Mouse (Mus musculus) hematopoietic stem cell, adult 5-6 weeks (primary cell): ENCODE results near the gene Cdh5. TPM values are rescaled to one million over a fixed set of nuclear protein-coding genes. Genes with fewer than 3 reads are reported as not detected.
"Not testable (repeated sequence)": the region's sequence is repeated elsewhere in the genome, so short reads cannot be mapped to it uniquely, and the experiment has no call there.

Source experiments
- ATAC-seq, 2 experiments: fragments of 125-278 bp in 1 of 2; replicated peaks in 1 of 2; 2 replicates each; pipeline ENCODE4 v1.8.0; 2016 to 2017; ENCODE audit warnings: inconsistent platforms in 2 of 2, mild to moderate bottlenecking in 2 of 2, moderate number of reproducible peaks in 2 of 2, low read depth in 1 of 2, moderate TSS enrichment in 1 of 2; ENCODE audit not compliant: low FRiP score in 2 of 2, poor library complexity in 2 of 2, severe bottlenecking in 2 of 2, insufficient read depth in 1 of 2, low TSS enrichment in 1 of 2
- total RNA-seq: library from RNA; stranded (forward); fragments of 172-1452, 232-1000 nt; gene quantifications from 2 replicates; pipeline ENCODE4 v1.2.3, GENCODE M21; 2017

Cdh5 gene
- total RNA-seq: not detected in 2 replicates

GRCm38 (mm10) chr8:104101415-104101814 lies at the start of gene Cdh5:
Cdh5 (plus strand) TSS chr8:104101625.
- no peak for ATAC-seq

DNA sequence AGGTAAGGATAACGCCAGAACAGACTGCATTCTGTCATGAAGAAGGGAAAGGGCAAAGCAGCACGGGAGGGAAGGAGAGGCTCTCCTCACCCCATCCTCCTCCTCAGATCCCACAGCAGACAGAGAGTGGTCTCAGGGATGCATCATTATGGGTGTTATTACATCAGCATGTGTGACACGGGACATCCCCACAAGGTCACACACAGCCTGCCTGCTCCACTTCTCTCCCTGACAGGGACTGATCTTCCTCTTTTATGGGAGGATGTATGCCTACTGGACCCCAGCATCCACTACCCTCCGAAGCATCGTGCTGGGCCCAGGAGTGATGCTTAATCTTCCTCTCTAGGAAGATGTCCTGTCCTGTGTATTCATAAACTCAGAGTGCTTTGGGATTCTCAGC lies 41.5 kb upstream of the Cdh5 start:
- ATAC-seq: no peak

DNA sequence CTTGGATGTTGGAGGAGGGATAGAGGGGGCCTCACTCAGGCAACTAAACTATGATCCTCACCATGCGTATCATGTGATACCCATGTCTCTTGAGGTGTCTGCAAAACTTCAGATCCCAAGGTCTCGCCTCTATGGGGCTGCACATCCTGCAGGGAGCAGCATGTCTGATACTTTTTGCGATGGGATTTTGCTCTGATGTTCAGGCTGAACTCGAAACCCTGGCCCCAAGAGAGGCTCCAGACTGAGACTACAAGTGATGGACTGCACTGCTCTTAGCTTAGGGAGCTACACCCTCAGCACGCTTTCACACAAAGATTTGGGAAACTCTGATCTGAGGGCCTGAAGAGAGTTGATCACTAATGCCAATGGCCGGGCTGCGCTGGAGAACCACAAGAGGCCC lies 41.0 kb upstream of the Cdh5 start:
- ATAC-seq: no peak

DNA sequence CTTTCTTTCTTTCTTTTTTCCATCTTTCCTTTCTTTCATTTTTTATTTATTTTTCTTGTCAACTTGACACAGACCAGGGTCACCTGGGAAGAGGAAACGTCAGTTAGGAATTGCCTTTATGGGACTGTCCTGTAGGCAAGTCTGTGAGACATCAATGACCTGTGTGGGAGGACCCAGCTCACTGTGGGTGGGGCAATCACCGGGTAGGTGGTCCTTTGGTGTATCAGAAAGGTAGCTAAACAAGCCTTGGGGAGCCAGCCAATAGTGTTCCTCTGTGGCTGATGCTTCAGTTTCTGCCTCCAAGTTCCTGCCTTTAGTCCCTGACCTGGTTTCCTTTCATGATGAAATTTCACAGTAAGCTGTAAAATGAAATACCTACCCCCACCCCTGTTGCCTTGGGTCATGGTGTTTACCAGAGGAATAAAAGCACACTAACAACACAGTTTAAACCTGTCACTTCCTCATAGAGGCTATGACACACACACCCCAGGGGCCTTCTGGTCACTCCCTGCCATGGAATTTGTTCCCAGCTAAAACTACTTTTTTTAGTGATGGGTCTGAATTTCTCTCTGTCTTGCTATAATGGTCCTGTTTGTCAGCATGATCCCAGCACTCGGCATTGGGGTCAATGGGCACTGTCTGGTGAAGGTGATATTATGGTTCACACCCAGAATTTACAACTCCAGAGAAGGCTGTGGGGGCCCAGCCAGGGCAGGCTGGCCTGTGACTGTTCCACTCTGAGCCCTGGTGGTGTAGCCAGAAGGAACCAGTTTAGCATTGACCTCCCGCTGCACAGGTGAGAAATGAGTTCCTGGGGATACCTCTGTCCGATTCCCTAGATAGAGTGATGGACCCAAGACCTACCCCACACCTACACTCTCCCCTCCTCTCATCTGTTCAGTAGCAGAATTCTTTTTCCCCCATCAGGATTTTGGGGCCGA lies 40.1 kb upstream of the Cdh5 start:
- ATAC-seq: no peak

DNA sequence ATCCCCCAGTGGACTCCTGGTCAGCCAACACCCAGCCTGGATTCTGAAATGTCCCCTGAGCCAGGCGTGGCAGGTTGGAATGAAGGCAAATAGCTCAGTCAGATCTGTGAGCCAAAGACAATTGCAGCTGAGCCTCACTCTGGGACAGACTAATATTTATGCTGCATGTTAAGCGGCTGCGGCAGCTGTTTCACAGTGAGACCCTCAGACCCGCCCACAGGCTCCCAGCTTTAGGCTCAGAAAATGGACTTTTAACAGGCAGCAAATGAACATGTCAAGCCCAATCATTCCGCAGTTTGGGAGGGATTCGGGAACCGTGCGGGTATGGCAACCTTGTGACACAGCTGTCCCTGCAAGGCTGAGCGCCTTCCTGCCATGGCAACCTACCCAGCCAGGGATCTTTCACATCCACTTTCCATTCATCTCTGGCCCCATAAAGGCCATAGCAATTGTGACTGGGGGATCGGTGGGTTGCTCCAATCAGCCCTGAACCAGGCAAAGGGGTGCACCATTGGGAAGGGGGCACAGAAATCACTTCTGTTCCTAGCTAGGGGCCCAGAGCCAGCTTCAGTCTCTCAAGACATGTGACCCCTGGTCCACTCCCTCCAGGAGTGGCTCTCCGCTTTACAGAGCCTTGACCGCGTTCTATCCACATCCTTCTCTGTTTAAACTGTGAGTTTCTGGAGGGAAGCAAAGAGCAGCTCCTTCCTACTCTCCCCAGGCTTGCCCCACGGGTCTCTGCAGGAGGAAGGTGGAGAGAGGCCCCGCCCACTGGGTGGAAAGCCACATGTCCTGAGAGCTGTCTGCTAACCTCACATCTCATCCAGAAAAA lies 39.2 kb upstream of the Cdh5 start:
- ATAC-seq: no peak

GRCm38 (mm10) chr8:104065223-104065622 lies 36.2 kb upstream of the Cdh5 start:
- no peak for ATAC-seq

DNA sequence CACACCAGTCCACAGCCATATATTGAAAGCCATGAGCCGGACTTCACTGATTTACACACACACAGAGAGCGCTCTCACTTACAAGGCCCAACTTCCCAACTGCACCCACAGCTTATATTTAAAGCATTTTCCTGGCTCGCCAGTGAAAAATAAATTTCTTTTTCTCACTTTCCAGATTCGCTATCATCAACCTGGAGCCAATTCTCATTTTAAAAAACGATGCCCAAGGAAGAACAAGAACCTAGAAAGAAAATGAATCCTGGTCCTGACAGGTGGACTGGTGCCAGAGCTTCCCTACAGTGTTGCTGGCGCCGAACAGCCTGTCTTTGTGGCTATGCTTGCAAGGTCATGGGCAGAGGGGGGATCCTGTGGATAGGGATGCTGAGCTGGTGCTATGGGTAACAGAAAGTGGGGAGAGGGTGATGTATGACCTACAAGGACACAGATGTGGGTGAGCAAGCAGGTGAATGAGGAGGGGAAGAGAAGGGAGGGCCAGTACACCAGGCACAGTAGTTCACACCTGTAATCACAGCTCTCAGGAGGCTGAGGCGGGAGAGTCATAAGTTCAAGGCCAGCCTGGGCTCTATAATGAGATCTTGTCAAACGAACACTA lies 35.4 kb upstream of the Cdh5 start:
- no peak for ATAC-seq

- ATAC-seq: no peak
Observed at GRCm38 (mm10) chr8:104067390-104067925, 34.0 kb upstream of the Cdh5 start.

- ATAC-seq: no peak
Observed at GRCm38 (mm10) chr8:104068421-104069035, 32.9 kb upstream of the Cdh5 start.

DNA sequence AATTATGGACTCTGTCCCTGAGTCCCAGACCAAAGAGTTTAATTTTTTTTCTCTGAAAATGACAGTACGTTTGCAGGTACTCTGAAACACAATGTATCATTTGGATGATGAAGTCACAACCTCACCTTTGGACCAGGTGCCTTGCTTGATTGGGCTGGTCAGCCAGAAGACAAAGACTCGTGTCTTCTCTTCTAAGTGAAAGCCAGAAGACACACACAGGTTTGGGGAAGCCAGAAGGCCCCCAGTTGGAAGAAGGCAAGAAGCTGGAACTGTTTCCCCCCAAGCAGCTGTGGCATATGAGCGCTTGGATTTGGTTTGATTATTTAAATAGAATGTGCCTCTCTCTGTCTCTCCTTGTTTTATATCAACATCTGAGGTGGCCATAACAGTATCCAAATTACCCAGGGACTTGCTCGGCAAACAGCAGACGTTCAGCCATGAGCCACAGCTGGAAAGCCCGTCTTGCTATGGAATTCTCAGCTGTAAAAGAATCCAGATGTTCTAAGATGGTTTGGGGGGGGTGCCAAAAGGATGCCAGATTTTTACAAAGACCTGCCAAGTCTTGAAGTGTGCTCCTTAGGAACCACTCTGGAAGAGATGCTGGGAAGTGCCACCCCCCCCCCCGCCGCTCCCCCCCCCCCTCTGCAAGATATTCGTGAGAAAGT lies 31.1 kb upstream of the Cdh5 start:
- ATAC-seq: not testable (repeated sequence)

- ATAC-seq: no peak
Observed at GRCm38 (mm10) chr8:104070949-104071348, 30.5 kb upstream of the Cdh5 start.

DNA sequence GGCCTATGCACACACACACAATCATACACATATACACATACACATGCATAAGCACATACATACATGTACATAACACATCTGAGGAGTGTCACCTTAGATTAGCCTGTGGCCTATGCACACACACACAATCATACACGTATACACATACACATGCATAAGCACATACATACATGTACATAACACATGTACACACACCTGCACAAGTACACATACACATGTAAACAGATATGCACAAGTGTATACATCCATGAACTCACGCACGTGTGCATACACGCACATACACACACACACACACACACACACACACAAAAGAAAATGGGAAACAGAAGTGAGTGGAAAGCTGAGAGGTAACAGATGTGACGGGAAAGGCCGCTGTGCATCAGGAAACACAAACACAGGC lies 26.3 kb upstream of the Cdh5 start:
- ATAC-seq: no peak

DNA sequence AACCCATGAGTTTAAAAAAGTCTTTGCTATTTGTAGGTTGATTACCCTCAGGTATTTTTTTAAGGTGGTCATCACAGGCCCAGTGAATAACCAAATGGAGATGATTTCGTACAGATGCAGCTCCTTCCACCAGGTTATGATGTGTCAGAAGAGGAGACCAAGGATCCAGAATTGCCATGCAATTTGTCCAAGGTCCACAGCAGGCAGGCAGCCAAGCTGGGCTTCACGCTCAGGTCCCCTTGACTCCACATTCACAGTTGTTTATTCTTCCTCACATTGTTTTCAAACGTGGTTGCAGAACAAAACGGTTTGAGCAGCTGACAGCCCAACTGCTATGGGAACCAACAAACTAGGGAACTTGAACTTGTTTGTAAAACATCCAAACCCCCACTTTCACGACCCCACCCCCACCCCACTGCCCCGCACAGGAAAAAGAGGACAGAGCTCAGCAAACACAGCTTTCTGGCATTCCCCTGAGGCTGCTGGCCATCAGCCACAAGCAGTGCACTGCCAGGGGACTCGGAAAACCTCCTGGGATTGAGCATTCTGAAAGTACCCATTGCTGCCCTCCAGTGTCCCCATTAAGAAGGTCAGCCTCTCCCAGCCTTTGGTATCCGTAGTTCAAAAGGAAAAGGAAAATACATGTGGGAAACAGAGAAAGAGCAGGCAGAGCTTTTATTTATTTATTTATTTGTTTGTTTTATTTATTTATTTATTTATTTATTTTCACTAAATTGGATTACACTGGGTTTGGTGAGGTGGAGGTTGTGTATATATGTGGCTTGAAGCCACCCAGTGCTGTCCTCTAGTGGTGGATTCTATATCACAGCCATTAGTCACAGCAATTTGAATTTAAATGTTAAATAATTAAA lies 24.6 kb upstream of the Cdh5 start:
- ATAC-seq: peak in 1 of 2 experiments; percentile 37; a peak in 2 of 4 replicates

- ATAC-seq: no peak
Observed at GRCm38 (mm10) chr8:104078091-104078490, 23.3 kb upstream of the Cdh5 start.

- no peak for ATAC-seq
Observed at GRCm38 (mm10) chr8:104085281-104085680, 16.1 kb upstream of the Cdh5 start.

DNA sequence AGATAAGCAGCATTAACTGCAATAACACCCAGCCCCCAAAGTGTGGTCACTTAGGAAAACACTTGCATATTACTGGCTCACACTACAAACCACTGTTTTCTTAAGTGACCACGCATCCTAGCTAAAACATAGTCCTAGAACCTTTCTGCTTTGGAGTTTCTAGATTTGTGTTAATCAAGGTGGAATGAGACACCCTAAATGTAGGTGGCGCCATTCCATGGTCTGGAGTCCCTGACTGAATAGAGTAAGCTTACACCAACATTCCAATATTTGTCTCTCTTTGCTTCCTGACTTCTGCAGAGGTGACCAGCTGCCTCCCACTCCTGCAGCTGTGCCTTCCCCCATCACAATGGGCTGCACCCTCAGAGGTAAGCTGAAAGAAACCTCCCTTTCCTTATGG lies 14.8 kb upstream of the Cdh5 start:
- peak in 1 of 2 experiments; percentile 49; a peak in 2 of 4 replicates for ATAC-seq
